Mouse (Mus musculus) CH12.LX (cell line): ENCODE measurements around the gene Fen1. TPM values are rescaled to one million over a fixed set of nuclear protein-coding genes. Genes with fewer than 3 reads are reported as not detected.

Source experiments
- DNase-seq: peaks from one replicate; pipeline ENCODE4 v3.0.0-alpha.2; 2013; ENCODE audit errors: extremely low read depth
- H3K27ac ChIP-seq: 2 replicates; pipeline ENCODE4 v1.5.1; 2012; ENCODE audit warnings: low read depth, mild to moderate bottlenecking, control low read depth, moderate library complexity; ENCODE audit not compliant: insufficient read depth
- H3K27me3 ChIP-seq: replicated peaks from 2 replicates; pipeline ENCODE3; 2012; ENCODE audit warnings: inconsistent platforms
- H3K36me3 ChIP-seq, 2 experiments: replicated peaks in 1 of 2; 2 replicates each; pipeline versions ENCODE3 to v1.6.1; 2012; ENCODE audit warnings: inconsistent platforms in 1 of 2, low read length in 1 of 2, mild to moderate bottlenecking in 1 of 2, mixed read lengths in 1 of 2, moderate library complexity in 1 of 2; ENCODE audit not compliant: control insufficient read depth in 1 of 2, insufficient read depth in 1 of 2
- H3K4me1 ChIP-seq, 2 experiments: 2 replicates each; pipeline ENCODE4 v1.6.1; 2012; ENCODE audit warnings: inconsistent platforms in 1 of 2, moderate library complexity in 1 of 2; ENCODE audit not compliant: insufficient read depth in 2 of 2, control insufficient read depth in 1 of 2
- H3K4me2 ChIP-seq: 2 replicates; pipeline ENCODE4 v1.6.1; 2012; ENCODE audit warnings: low read depth, mild to moderate bottlenecking, control low read depth; ENCODE audit not compliant: poor library complexity, insufficient read depth, severe bottlenecking
- H3K4me3 ChIP-seq, 3 experiments: fragments of 150-350 bp in 1 of 3; sonication (generic) in 1 of 3; replicated peaks in 1 of 3; 2 replicates each; pipeline versions ENCODE3 to v1.5.1; 2011 to 2012; ENCODE audit warnings: low read depth in 2 of 3, low read length in 2 of 3, mild to moderate bottlenecking in 2 of 3, moderate library complexity in 2 of 3, control low read depth in 1 of 3, improper control_type of control experiment in 1 of 3, inconsistent platforms in 1 of 3, mixed read lengths in 1 of 3; ENCODE audit not compliant: poor library complexity in 1 of 3
- H3K79me2 ChIP-seq: replicated peaks from 2 replicates; pipeline ENCODE4 v1.6.1; 2012; ENCODE audit warnings: mild to moderate bottlenecking, moderate library complexity; ENCODE audit not compliant: control insufficient read depth, poor library complexity, insufficient read depth, severe bottlenecking; ENCODE audit errors: extremely low read depth
- H3K9ac ChIP-seq: 2 replicates; pipeline ENCODE4 v1.6.1; 2012; ENCODE audit warnings: low read depth, mild to moderate bottlenecking, control low read depth, moderate library complexity; ENCODE audit not compliant: insufficient read depth
- H3K9me3 ChIP-seq: replicated peaks from 2 replicates; pipeline ENCODE3; 2012; ENCODE audit warnings: low read length, inconsistent platforms, mixed read lengths
- BHLHE40 ChIP-seq: IDR thresholded peaks from 2 replicates; pipeline ENCODE4 v1.6.1; 2011; ENCODE audit warnings: mild to moderate bottlenecking, low read depth, low read length, improper control_type of control experiment
- CHD2 ChIP-seq: IDR thresholded peaks from 2 replicates; pipeline ENCODE4 v1.6.1; 2011; ENCODE audit warnings: low read length, improper control_type of control experiment
- E2F4 ChIP-seq: IDR thresholded peaks from 2 replicates; pipeline ENCODE4 v1.6.1; 2011; ENCODE audit warnings: low read depth, low read length, improper control_type of control experiment; ENCODE audit not compliant: insufficient replicate concordance
- ELF1 ChIP-seq: IDR thresholded peaks from 2 replicates; pipeline ENCODE4 v1.6.1; 2014; ENCODE audit warnings: low read depth, mild to moderate bottlenecking, inconsistent platforms, low read length, improper control_type of control experiment
- EP300 ChIP-seq: IDR thresholded peaks from 2 replicates; pipeline ENCODE4 v1.6.1; 2011; ENCODE audit warnings: low read length, improper control_type of control experiment
- GABPA ChIP-seq: IDR thresholded peaks from 2 replicates; pipeline ENCODE4 v1.6.1; 2012; ENCODE audit warnings: low read depth, low read length, improper control_type of control experiment, inconsistent platforms; ENCODE audit not compliant: insufficient replicate concordance
- HCFC1 ChIP-seq: IDR thresholded peaks from 2 replicates; pipeline ENCODE4 v1.6.1; 2012; ENCODE audit warnings: low read depth, mild to moderate bottlenecking, inconsistent platforms, low read length, improper control_type of control experiment
- IRF4 ChIP-seq: IDR thresholded peaks from 2 replicates; pipeline ENCODE4 v1.6.1; 2014; ENCODE audit warnings: low read depth, mild to moderate bottlenecking, inconsistent platforms, low read length, improper control_type of control experiment
- JUND ChIP-seq: conservative IDR thresholded peaks from 2 replicates; pipeline ENCODE4 v1.6.1; 2011; ENCODE audit warnings: low read depth, low read length, improper control_type of control experiment
- MAFK ChIP-seq: IDR thresholded peaks from 2 replicates; pipeline ENCODE4 v1.6.1; 2011; ENCODE audit warnings: low read length, improper control_type of control experiment; ENCODE audit not compliant: insufficient replicate concordance
- MAX ChIP-seq: IDR thresholded peaks from 2 replicates; pipeline ENCODE4 v1.6.1; 2011; ENCODE audit warnings: low read length, improper control_type of control experiment
- MAZ ChIP-seq: IDR thresholded peaks from 2 replicates; pipeline ENCODE4 v1.6.1; 2012; ENCODE audit warnings: low read depth, mild to moderate bottlenecking, inconsistent platforms, low read length, improper control_type of control experiment, moderate library complexity
- MYC ChIP-seq: IDR thresholded peaks from 2 replicates; pipeline ENCODE4 v1.6.1; 2011; ENCODE audit warnings: low read depth, mild to moderate bottlenecking, improper control_type of control experiment, low read length
- NELFE ChIP-seq: IDR thresholded peaks from 2 replicates; pipeline ENCODE4 v1.6.1; 2011; ENCODE audit warnings: low read depth, low read length, improper control_type of control experiment
- NRF1 ChIP-seq: IDR thresholded peaks from 2 replicates; pipeline ENCODE4 v1.6.1; 2014; ENCODE audit warnings: low read depth, mild to moderate bottlenecking, inconsistent platforms, low read length, improper control_type of control experiment, moderate library complexity
- PAX5 ChIP-seq: IDR thresholded peaks from 2 replicates; pipeline ENCODE4 v1.6.1; 2012; ENCODE audit warnings: low read length, inconsistent platforms, mixed read lengths
- POLR2A ChIP-seq: IDR thresholded peaks from 2 replicates; pipeline ENCODE4 v1.6.1; 2011; ENCODE audit warnings: low read depth, mild to moderate bottlenecking, improper control_type of control experiment, low read length
- RCOR1 ChIP-seq: conservative IDR thresholded peaks from 2 replicates; pipeline ENCODE4 v1.6.1; 2012; ENCODE audit warnings: low read depth, mild to moderate bottlenecking, inconsistent platforms, low read length, improper control_type of control experiment
- SIN3A ChIP-seq: IDR thresholded peaks from 2 replicates; pipeline ENCODE4 v1.6.1; 2012; ENCODE audit warnings: low read length, improper control_type of control experiment, inconsistent platforms
- SMC3 ChIP-seq: IDR thresholded peaks from 2 replicates; pipeline ENCODE4 v1.6.1; 2011; ENCODE audit warnings: low read depth, low read length, improper control_type of control experiment
- TBP ChIP-seq: conservative IDR thresholded peaks from 2 replicates; pipeline ENCODE4 v1.6.1; 2011; ENCODE audit warnings: low read depth, low read length, improper control_type of control experiment
- USF1 ChIP-seq: IDR thresholded peaks from 2 replicates; pipeline ENCODE4 v1.6.1; 2014; ENCODE audit warnings: low read depth, mild to moderate bottlenecking, inconsistent platforms, low read length, improper control_type of control experiment
- USF2 ChIP-seq: conservative IDR thresholded peaks from 2 replicates; pipeline ENCODE4 v1.6.1; 2011; ENCODE audit warnings: low read depth, low read length, improper control_type of control experiment
- ZC3H11A ChIP-seq: IDR thresholded peaks from 2 replicates; pipeline ENCODE4 v1.6.1; 2012; ENCODE audit warnings: low read depth, mild to moderate bottlenecking, inconsistent platforms, low read length, improper control_type of control experiment
- ZMIZ1 ChIP-seq: IDR thresholded peaks from 2 replicates; pipeline ENCODE4 v1.6.1; 2012; ENCODE audit warnings: low read depth, mild to moderate bottlenecking, inconsistent platforms, low read length, improper control_type of control experiment
- dilution Hi-C: fragments of 300-500 bp; cut with MboI; formaldehyde crosslinking; loops from 2 replicates; pipeline ENCODE4 v1.14.3; 2020; ENCODE audit warnings: low sequenced_read_pairs; ENCODE audit not compliant: extremely low pct_unique_long_range_greater_than_20kb, extremely low pct_ligation_motif_present
- in situ Hi-C: fragments of 300-500 bp; cut with MboI; formaldehyde crosslinking; loops from 3 replicates; pipeline ENCODE4 v1.14.3; 2019; ENCODE audit warnings: low sequenced_read_pairs, low pct_ligation_motif_present, low pct_unique_long_range_greater_than_20kb, mixed read lengths
- polyA plus RNA-seq: library from polyadenylated mRNA; unstranded; fragments of >175 nt; gene quantifications from 2 replicates; pipeline ENCODE4 v1.2.1, GENCODE M21; 2012; ENCODE audit warnings: low read depth; ENCODE audit not compliant: insufficient read length
- total RNA-seq, 2 experiments: library from RNA; depleted of rRNA; stranded (reverse); fragments of 300-350 nt in 1 of 2; fragments of >200 nt in 1 of 2; gene quantifications; 2 replicates each; pipeline ENCODE4 v1.2.3; 2012 to 2014

Gene Fen1
- total and polyA plus RNA-seq, 3 experiments = 111 to 156 (median 125) TPM

DNA sequence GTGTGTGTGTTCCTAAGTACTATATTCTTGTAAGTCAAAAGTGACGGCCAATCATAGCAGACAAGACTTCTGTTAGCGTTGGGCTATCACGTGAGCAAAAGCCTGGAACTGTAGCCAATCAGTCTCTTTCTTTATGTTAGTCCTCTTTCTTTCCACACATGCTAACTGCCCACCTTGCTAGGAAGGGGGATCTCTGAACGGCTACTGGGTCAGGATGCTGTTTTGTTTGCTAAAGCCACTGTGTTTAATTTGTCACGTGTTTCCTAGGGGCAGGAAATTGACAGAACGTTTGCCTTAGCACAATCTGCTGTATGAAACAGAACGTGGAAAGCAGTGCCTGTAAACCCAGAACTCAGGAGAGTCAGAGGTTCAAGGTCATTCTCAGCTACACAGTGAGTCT, 21.8 kb downstream of the Fen1 start:
- peak overlapping the region; percentile 32 for H3K4me2 ChIP-seq
- in situ Hi-C loops (no loop called here), dilution Hi-C loops (no loop called here)
- peak overlapping the region; percentile 31 for H3K9ac ChIP-seq
- DNase-seq = no peak
- H3K79me2 ChIP-seq = no peaks in the 10 kb centered on the region
- H3K4me3 ChIP-seq = peak overlapping the region in 2 of 3 experiments; percentile 34 to 77
- H3K9me3 ChIP-seq = peaks cover 3% of the 10 kb centered on the region
- no peak overlapping the region for H3K27ac ChIP-seq
- no peaks in the 10 kb centered on the region for H3K27me3 ChIP-seq
- H3K36me3 ChIP-seq = peaks cover 14 to 27% of the 10 kb centered on the region in 2 experiments
- peaks cover 13 to 22% of the 10 kb centered on the region in 2 experiments for H3K4me1 ChIP-seq
- TF ChIP-seq USF2 = peak; percentile 44
- TF ChIP-seq USF1 = peak; percentile 49
- TF ChIP-seq BHLHE40 = peak; percentile 75
- no peak for TF ChIP-seq HCFC1

DNA sequence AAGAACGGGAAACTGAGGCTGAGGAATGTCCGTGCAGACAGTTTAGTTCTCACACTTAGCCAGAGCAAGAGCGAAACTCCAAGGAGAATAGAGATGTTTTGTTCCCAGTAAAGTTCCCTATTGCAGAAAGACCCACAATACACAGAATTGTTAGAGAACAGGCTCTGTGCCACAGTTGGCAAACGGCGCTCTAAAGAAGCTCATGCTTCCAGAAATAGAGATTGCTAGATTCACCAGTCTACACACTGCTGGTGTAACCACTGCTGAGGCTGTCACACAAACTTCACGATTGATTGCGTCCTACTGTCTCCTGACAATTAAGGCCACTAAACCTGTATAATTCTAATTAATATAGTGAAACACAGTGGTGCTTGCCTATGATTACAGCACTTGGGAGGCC, 22.7 kb downstream of the Fen1 start:
- dilution Hi-C loops = no loop called here
- in situ Hi-C loops = no loop called here

DNA sequence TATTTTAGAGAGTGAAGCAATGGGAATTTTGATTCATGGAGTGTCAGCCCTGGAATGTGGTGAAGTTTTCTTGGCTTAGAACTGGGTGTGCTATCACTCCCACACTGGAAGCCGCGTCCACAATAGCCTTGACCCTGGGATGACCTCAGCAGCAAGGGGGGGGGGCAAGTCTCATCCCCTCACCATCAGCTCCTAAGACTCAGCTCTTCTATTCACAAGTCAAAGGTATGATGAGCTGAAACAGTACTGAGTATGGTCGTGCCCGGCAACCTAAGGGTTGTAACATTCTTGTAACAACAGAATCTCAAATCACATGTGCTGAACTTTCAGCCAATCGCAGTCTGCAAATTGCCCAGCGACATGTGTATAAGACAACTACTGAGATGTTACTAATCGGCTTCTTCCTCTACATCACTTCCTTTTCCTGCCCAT, 27.0 kb downstream of the Fen1 start:
- dilution Hi-C loops = no loop called here
- no peak overlapping the region for H3K4me2 ChIP-seq
- in situ Hi-C loops = no loop called here

More for the DNA sequence above, 22.7 kb downstream of the Fen1 start:
- no peak for TF ChIP-seq POLR2A
- no peak for TF ChIP-seq CHD2
- TF ChIP-seq NELFE = no peak
- TF ChIP-seq RCOR1 = no peak
- TF ChIP-seq E2F4 = no peak
- no peak for TF ChIP-seq ELF1
- no peak for TF ChIP-seq TBP
- no peak for TF ChIP-seq EP300
- no peak for TF ChIP-seq MAZ
- no peak for TF ChIP-seq USF1
- no peak for TF ChIP-seq NRF1
- TF ChIP-seq SMC3 = no peak
- TF ChIP-seq IRF4 = no peak
- no peak for TF ChIP-seq MAFK
- no peak for TF ChIP-seq SIN3A
- no peaks in the 10 kb centered on the region for H3K27me3 ChIP-seq
- no peak overlapping the region for H3K4me2 ChIP-seq
- H3K36me3 ChIP-seq = peaks cover 7 to 18% of the 10 kb centered on the region in 2 experiments
- no peak overlapping the region for H3K4me3 ChIP-seq
- H3K27ac ChIP-seq = no peak overlapping the region
- DNase-seq = no peak
- H3K79me2 ChIP-seq = no peaks in the 10 kb centered on the region
- no peak overlapping the region for H3K9ac ChIP-seq
- H3K9me3 ChIP-seq = peaks cover 3% of the 10 kb centered on the region
- H3K4me1 ChIP-seq = peaks cover 16 to 22% of the 10 kb centered on the region in 2 experiments

More for the DNA sequence above, 27.0 kb downstream of the Fen1 start:
- Histone ChIP-seq H3K79me2 (no peaks in the 10 kb centered on the region), H3K4me1 (peaks cover 10 to 25% of the 10 kb centered on the region in 2 experiments), H3K36me3 (no peaks in the 10 kb centered on the region), H3K27me3 (no peaks in the 10 kb centered on the region), H3K9me3 (peaks cover 3% of the 10 kb centered on the region), H3K9ac (no peak overlapping the region), H3K4me3 (no peak overlapping the region), H3K27ac (no peak overlapping the region)
- TF ChIP-seq NELFE (no peak), ZMIZ1 (no peak), BHLHE40 (no peak), GABPA (no peak), PAX5 (no peak), JUND (no peak), MAX (no peak), MYC (no peak), POLR2A (no peak), RCOR1 (no peak), ZC3H11A (no peak), MAZ (no peak)
- no peak for DNase-seq
